Mouse (Mus musculus): ENCODE measurements at regions not wholly inside any gene's neighbourhood (a gene's known extent, or its start where the extent isn't known, plus 50 kb on each side); places are given as distances from the start of the nearest gene placed in this dataset.

DNA sequence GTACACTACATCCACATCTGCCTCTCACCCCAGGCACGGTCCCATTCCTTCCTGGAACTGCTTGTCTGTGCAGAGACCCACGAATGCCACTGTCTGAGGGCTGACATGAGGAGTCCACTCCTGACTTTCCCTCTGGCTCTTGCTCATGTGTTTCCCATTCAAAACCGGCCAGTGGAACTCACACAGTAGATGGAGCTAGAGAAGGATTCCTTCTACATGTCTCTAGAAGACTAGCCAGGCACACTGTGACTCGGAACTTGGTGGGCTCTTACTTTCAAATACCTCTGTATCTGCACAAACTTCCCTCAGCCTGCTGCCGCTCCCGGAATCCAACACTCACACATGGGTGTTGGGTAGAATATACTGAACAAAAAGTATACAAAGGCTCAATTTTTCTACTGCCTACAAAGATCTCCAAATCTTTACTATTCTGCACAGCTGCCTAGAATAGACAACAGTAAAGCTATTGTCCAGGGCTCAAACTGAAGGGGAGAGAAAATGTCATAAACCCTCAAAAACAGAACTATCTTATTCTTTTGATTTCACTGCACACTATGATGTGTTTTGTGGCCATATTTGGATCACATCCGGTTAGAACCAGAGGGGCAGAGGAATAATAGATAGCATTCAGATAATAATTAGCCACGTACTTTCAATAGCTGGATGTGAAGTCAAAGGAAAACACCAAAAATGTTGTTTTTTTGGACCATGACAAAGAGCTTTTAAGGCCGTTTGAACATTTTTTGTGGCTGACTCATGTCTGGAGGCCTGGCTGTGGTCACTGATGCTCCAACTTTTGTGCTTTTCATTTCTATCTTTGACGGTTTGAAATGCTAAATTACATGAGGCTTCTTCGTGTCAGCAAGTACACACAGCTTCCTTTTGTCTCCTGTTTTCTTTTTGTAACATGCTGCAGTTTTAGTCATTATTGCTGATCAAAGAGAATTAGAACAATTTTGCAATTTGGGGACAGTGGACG, 164.3 kb upstream of the Foxd3 start:
- no peak for DNase-seq (ENCODE audit: low spot score in 2 of 2)

DNA sequence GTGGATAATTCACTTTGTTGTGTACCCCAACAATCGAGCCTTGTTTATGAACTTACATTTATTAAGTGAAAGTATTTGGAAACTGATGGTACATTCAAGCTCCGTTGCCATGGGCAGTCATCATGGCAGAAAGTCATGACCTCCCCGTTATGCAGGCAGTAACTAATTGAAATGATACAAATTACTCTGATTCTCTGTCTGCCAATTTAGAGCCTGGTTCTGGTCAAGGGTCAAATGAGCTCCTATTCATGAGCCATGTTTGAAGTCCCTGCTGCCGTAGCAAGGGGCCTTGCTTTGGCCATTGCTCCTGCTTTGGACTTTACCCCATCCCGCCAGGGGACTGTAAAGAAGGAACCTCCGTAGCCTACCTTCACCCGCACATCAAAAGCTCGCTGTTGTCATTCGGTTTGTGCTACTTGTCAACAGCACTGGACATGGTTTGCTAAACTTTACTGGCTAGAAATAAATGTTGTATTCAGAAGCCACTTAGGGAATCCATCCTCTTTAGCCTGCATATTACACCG, 152.8 kb upstream of the Foxd3 start:
- no peak for DNase-seq (ENCODE audit: low spot score in 2 of 2)

DNA sequence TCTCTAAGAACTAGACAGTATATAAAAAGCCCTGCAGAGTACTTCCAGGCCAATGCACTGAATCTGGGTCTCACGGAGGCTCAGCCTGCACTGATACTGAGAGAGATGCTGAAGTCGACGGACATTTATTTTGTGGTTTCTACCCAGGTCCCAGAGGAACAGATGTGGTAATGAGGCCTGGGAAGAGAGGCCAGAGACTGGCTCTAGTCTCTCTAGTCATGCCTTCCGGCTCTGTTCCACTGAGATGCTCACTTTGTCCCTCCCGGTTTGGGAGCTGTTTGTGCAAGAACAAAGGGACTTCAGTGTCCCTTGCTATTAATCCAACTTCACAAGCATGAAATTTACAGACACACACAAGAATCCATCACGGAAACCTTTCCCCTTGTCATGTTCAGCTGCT, 144.1 kb upstream of the Foxd3 start:
- DNase-seq (ENCODE audit: low spot score in 2 of 2) = no peak

DNA sequence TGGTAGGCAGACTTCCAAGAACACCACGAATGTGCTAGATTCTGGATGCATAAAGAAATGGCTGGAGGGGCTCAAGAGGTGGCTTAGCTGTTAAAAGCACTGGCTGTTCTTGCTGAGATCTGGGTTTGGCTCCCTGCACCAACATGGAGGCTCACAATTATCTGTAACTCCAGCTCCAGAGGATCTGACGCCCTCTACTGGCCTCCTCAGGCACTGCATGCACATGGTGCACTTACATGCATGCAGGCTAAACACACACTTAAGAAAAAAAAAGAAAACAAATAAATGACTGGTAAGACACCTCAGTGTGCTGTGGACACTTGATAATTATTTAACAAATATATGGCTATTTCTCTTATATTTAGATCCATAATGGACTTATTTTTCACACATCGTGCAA, 139.2 kb upstream of the Foxd3 start:
- no peak for DNase-seq (ENCODE audit: low spot score in 2 of 2)

DNA sequence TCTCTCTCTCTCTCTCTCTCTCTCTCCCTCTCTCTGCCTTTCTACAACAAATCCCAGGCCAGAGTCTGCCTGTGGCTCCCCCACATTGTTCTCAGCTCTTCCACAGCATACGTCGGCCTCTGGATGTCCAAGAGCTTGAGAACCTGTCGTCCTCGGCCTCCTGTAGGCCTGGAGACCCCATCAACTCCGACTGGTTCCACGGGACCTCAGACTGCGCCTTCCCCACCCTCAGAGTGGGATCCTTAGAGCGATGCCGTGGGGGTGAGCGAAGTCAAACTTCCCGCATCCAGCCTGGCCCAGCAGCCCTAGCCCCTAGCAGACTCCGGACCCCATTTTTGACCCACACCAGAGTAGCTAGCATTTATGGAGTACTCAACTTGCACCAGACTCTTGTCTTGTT, 128.7 kb upstream of the Foxd3 start:
- DNase-seq (ENCODE audit: low spot score in 2 of 2) = no peak

DNA sequence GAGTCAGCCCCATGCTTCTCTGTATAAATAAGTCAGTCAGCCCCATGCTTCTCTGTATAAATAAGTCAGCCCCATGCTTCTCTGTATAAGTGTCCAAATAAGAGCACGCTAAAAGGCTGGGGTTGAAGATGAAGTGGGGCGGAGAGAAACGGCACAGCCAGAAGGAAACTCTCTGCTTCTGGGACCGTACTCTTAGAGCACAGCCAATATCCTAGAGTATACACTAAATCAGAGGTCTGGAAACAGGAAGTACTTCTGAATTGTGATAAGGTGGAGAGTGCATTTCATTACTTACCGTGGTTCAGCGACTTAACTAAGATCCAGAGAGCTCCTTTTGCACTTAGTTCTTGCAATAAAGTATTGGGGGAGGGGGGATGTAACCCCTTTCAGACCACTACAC, 112.1 kb upstream of the Foxd3 start:
- DNase-seq (ENCODE audit: low spot score in 2 of 2) = no peak

DNA sequence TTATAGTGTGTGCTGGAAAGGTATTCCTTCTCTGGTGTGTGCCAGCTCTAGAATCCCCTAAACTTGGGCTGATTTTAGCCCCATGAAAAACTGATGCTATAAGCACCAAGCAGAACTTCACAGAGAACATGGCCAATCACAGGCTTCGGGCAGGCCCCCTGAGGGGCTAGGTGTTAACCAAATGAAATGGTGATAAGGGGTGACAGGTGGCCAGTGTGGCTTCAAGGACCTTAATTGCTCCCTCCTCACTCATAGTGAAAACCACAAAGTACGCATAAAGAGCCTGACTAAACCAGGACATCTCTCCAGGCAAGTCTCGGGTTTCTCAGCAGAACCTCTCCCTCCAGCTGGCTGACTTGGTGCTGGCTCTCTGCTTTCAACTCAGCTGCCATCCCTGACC, 110.4 kb upstream of the Foxd3 start:
- DNase-seq (ENCODE audit: low spot score in 2 of 2) = no peak

GRCm38 (mm10) chr4:99557963-99558362, 98.1 kb upstream of the Foxd3 start:
- no peak for DNase-seq (ENCODE audit: low spot score in 2 of 2)

DNA sequence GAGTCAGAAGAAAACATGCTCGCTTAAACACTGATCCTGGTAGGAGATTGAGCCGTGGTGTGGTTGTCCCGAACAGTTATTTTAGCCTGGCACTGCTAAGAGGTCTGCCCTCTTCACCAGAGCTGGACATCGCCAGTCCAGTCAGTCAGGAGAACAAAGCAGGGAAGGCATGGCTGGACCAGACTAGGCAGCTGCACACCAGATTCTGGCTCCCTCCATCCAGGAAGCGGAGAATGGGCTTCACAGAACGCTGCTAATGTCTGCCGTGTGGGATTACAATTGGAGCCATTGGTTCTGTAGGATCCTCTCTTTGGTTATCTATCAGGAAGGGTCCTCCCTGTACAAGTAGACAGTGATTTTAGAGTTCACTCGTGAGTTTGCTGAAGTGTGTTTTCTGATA, 95.5 kb upstream of the Foxd3 start:
- DNase-seq (ENCODE audit: low spot score in 2 of 2) = no peak

- no peak for DNase-seq (ENCODE audit: low spot score in 2 of 2)
Observed at GRCm38 (mm10) chr4:99561506-99561937, 94.6 kb upstream of the Foxd3 start.

DNA sequence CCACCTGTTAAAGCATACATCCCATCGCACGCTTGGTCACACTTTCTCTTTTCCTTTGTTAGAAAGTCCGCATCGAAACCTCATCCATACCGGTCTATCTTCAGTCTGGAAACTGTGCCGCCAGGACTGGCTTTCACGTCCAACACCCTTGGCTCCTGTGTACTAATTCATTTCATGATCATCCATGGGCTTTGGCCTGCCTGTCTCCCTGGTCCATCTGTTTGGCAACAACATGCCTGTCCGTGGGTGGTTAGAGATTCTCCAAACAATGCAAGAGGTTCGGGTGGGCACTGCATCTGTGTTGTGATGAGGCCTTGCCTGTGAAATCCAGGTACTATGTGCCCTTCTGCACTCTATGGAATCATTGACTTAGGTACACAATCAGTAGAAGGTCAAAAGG, 90.7 kb upstream of the Foxd3 start:
- no peak for DNase-seq (ENCODE audit: low spot score in 2 of 2)

DNA sequence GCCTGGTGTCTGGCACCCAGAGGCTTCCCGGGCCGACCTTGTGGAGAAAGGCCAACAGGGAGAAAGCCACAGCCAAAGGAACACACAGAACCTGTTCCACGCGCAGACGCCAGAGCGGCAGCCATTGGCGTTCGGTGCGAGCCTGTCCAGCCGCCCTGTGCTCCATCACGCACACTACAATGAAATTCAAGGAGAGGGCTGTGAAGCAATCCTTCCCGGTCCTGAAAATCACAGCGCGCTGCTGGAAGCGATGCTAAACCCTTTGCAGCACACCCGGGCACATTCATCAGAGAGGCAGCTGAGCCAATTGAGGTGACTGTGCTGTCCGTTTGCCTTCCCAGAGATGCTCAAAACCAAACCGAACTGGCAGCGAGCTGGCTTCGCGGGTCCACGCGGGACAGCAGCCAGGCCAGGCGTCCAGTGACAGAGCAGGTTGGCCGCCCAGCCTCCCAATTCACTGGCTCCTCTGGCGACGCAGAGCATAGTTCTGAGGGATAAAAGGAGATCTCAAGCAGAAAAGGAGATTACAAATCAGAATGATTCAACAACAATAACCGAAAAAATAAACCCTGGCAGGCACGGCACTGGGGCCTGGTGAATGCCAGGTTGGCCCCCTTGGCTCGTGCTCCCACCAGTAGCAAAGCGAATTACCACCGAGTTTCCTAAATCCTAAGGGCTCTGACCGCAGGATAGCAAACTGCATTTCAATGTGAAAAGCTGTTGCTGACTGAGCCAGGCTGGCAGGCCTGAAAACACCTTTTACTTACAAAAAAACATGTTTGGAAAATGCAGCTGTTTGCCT, 83.1 kb upstream of the Foxd3 start:
- no peak for DNase-seq (ENCODE audit: low spot score in 2 of 2)

DNA sequence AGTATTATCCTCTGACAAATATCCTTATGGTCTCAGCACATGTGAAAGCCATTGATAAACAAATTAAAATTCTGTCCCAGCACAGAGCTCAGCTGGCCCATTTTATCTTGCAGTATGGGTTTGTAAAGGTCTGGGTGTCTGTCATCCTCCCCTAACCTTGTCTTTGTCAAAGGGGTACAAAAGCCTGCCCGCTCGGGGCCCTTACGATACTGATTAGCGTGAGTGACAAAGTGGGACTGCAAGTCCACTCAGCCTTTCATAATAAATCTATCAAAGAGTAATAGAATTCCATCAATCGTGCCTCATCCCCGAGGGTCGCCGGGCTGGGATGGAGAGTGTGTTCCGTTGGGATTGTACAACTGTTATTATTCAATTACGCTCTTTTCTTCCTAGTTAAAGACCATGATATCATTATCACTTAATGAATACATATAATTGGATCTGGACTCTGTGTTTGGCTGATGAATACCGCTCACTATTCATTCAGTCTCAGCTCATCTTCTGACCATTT, 82.0 kb upstream of the Foxd3 start:
- DNase-seq (ENCODE audit: low spot score in 2 of 2) = no peak

DNA sequence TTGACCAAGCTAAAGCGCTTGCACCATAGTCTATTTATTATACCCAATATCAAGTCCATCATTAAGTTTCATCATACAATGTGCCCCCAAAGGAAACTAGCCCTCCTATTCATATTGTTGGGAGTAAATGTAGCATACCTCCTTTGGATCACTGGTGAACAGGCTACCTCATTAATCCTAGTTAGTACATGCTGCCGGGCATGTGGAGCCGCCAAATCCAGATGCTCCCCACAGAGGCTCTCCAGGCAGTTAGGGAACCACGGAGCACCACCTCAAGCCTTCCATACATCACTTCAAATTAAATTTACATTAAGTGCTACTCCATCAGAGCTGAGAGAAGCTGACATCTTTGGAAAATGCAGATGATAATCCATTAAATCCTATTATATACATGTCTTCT, 81.1 kb upstream of the Foxd3 start:
- no peak for DNase-seq (ENCODE audit: low spot score in 2 of 2)

- DNase-seq (ENCODE audit: low spot score in 2 of 2) = no peak
Observed at GRCm38 (mm10) chr4:99597781-99598180, 58.3 kb upstream of the Foxd3 start.

- no peak for DNase-seq (ENCODE audit: low spot score in 2 of 2)
Observed at GRCm38 (mm10) chr4:99600741-99601140, 55.4 kb upstream of the Foxd3 start.

DNA sequence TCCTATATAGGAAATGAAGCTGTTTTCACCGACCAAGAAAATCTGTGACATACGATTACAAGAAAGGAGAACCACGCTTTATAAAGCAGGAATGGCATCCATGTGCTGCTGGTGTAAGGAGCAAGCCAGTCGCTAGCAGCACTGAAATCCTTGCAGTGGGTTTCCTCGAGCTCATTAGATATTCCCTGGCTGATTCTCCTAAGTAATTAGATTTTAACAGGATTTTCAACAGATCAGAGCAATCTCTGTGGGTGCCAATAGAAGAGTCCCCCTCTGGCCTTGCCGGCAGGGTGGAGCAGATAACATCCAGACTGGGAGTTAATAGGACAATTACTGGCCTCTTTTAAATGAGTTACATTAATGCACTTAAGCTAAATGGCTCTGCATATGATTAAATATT, 54.6 kb upstream of the Foxd3 start:
- no peak for DNase-seq (ENCODE audit: low spot score in 2 of 2)

Measured in spleen, postnatal 14 days (tissue).